Mouse (Mus musculus) hindbrain, embryonic 14.5 days (tissue): ENCODE measurements at regions not wholly inside any gene's neighbourhood (a gene's known extent, or its start where the extent isn't known, plus 50 kb on each side); places are given as distances from the start of the nearest gene placed in this dataset.
"Not testable (repeated sequence)": the region's sequence is repeated elsewhere in the genome, so short reads cannot be mapped to it uniquely, and the experiment has no call there.

ENCODE experiments used
- ATAC-seq: fragments of 200-750 bp; cut with Nextera tagmentation; 2 replicates; pipeline ENCODE4 v1.8.0; 2017; ENCODE audit warnings: moderate number of reproducible peaks, mild to moderate bottlenecking, moderate TSS enrichment, moderate library complexity; ENCODE audit not compliant: low FRiP score
- DNase-seq: peaks from one replicate; pipeline ENCODE4 v3.0.0-alpha.2; 2015; ENCODE audit warnings: low spot score
- H3K27ac ChIP-seq: fragments of 300-500 bp; sonication (generic); 2 replicates; pipeline ENCODE4 v1.5.1; 2014; ENCODE audit warnings: mild to moderate bottlenecking, moderate library complexity
- H3K27me3 ChIP-seq: fragments of 300-500 bp; sonication (generic); 2 replicates; pipeline ENCODE4 v1.6.1; 2014; ENCODE audit warnings: mild to moderate bottlenecking, low read length, mixed read lengths; ENCODE audit not compliant: control insufficient read depth, insufficient read depth
- H3K36me3 ChIP-seq: fragments of 300-500 bp; sonication (generic); replicated peaks from 2 replicates; pipeline ENCODE4 v1.6.1; 2014; ENCODE audit not compliant: control insufficient read depth, insufficient read depth
- H3K4me1 ChIP-seq: fragments of 300-500 bp; sonication (generic); replicated peaks from 2 replicates; pipeline ENCODE4 v1.6.1; 2014; ENCODE audit warnings: antibody characterized with exemption, low read length, mixed read lengths; ENCODE audit not compliant: control insufficient read depth, insufficient read depth
- H3K4me2 ChIP-seq: fragments of 300-500 bp; sonication (generic); replicated peaks from 2 replicates; pipeline ENCODE4 v1.6.1; 2014; ENCODE audit warnings: mild to moderate bottlenecking, moderate library complexity
- H3K4me3 ChIP-seq: fragments of 300-500 bp; sonication (generic); replicated peaks from 2 replicates; pipeline ENCODE4 v1.5.1; 2014; ENCODE audit warnings: mild to moderate bottlenecking, low read length
- H3K9ac ChIP-seq: fragments of 300-500 bp; sonication (generic); 2 replicates; pipeline ENCODE4 v1.6.1; 2014
- H3K9me3 ChIP-seq: fragments of 300-500 bp; sonication (generic); 2 replicates; pipeline ENCODE4 v1.6.1; 2016; ENCODE audit warnings: low read length; ENCODE audit not compliant: control insufficient read depth
- WGBS: fragments of 180-500 bp; shearing (Covaris S2); extraction: QIAGEN DNeasy Blood & Tissue Kit; methylation state at CpG from one replicate; pipeline ENCODE4 v1.1.7; 2014; 5-methylcytosine and 5-hydroxymethylcytosine counted together

- H3K27me3 ChIP-seq, H3K36me3 ChIP-seq, H3K4me1 ChIP-seq, H3K27ac ChIP-seq, DNase-seq, H3K9me3 ChIP-seq, H3K4me2 ChIP-seq, H3K9ac ChIP-seq, H3K4me3 ChIP-seq: not testable (repeated sequence)
- 86% methylated on average over 15 of the region's 15 CpGs for WGBS
- 0 out of 2 replicates have a peak, but pooled peaks have one; percentile 23 for ATAC-seq
Measured at GRCm38 (mm10) chr13:13888847-13889246, 65.4 kb upstream of the B3galnt2 start.

- H3K27ac ChIP-seq, result no peak overlapping the region
- peak; percentile 96 for ATAC-seq
- DNase-seq, result peak; percentile 100
- H3K4me3 ChIP-seq, result peak overlapping the region; percentile 46
- H3K27me3 ChIP-seq, result no peaks in the 10 kb centered on the region
- H3K9me3 ChIP-seq, result no peaks in the 10 kb centered on the region
- WGBS, result 19% methylated on average over 17 of the region's 17 CpGs
- peak overlapping the region; percentile 51 for H3K4me2 ChIP-seq
- H3K4me1 ChIP-seq, result no peaks in the 10 kb centered on the region
- peak overlapping the region; percentile 57 for H3K9ac ChIP-seq
- H3K36me3 ChIP-seq, result no peaks in the 10 kb centered on the region
Measured at GRCm38 (mm10) chr13:13889297-13890120, 64.8 kb upstream of the B3galnt2 start.

GRCm38 (mm10) chr13:13902186-13902585 lies 52.1 kb upstream of the B3galnt2 start:
- H3K9ac ChIP-seq, H3K4me1 ChIP-seq, H3K27me3 ChIP-seq, H3K9me3 ChIP-seq, H3K27ac ChIP-seq, H3K4me2 ChIP-seq, ATAC-seq, H3K4me3 ChIP-seq, DNase-seq, H3K36me3 ChIP-seq: not testable (repeated sequence)
- WGBS, result 96% methylated on average over 16 of the region's 16 CpGs
